Mouse (Mus musculus): ENCODE data around the gene Tomm40l. TPM values are rescaled to one million over a fixed set of nuclear protein-coding genes. Genes with fewer than 3 reads are reported as not detected.

Gene Tomm40l
- polyA plus RNA-seq, 2 experiments = 11.0 to 17.5 TPM

GRCm38 (mm10) chr1:171190832-171191231, 31.5 kb downstream of the Tomm40l start:
- TF ChIP-seq EP300 (IDR thresholded peaks at IDR 0.05; ENCODE audit: low read depth) (no peak), CTCF (IDR thresholded peaks at IDR 0.05; ENCODE audit: low read depth) (no peak)
- Histone ChIP-seq H3K9ac (replicated peaks) (no peak overlapping the region), H3K9me3 (ENCODE audit: control insufficient read depth, low read length) (no peaks in the 10 kb centered on the region), H3K4me2 (ENCODE audit: low read depth) (no peak overlapping the region), H3K36me3 (replicated peaks; ENCODE audit: control insufficient read depth, insufficient read depth, low read depth) (no peaks in the 10 kb centered on the region), H3K27ac (no peak overlapping the region), H3K4me1 (replicated peaks; ENCODE audit: control insufficient read depth in 2 of 2, insufficient read depth in 2 of 2, low read length in 1 of 2) (peaks cover 0 to 11% of the 10 kb centered on the region in 2 experiments; a peak in 1 of 4 replicates), H3K27me3 (ENCODE audit: control insufficient read depth, insufficient read depth, low read length) (peaks cover 37% of the 10 kb centered on the region), H3K4me3 (ENCODE audit: insufficient read depth in 1 of 2, low read depth in 2 of 2, low read length in 2 of 2) (no peak overlapping the region)
- ATAC-seq (ENCODE audit: insufficient read depth) (no peak), DNase-seq (ENCODE audit: low read depth in 3 of 3, low spot score in 3 of 3) (no peak)
- WGBS (ENCODE audit: insufficient replicate concordance) = 83% methylated on average over 9 of the region's 9 CpGs

- Histone ChIP-seq H3K4me2 (ENCODE audit: low read depth) (no peak overlapping the region), H3K27me3 (ENCODE audit: control insufficient read depth, insufficient read depth, low read length) (peaks cover 24% of the 10 kb centered on the region)
- no peak for ATAC-seq (ENCODE audit: insufficient read depth)
These were observed 32.7 kb downstream of the Tomm40l start for GRCm38 (mm10) chr1:171189476-171190114.

GRCm38 (mm10) chr1:171189046-171189445, 33.3 kb downstream of the Tomm40l start:
- H3K4me3 ChIP-seq (ENCODE audit: insufficient read depth in 1 of 2, low read depth in 2 of 2, low read length in 2 of 2) = no peak overlapping the region
- peaks cover 0 to 11% of the 10 kb centered on the region in 2 experiments; a peak in 2 of 4 replicates for H3K4me1 ChIP-seq (replicated peaks; ENCODE audit: control insufficient read depth in 2 of 2, insufficient read depth in 2 of 2, low read length in 1 of 2)
- DNase-seq (ENCODE audit: low read depth in 3 of 3, low spot score in 3 of 3) (no peak), ATAC-seq (ENCODE audit: insufficient read depth) (no peak)
- 51% methylated on average over 8 of the region's 8 CpGs for WGBS (ENCODE audit: insufficient replicate concordance)
- H3K9ac ChIP-seq (replicated peaks) = no peak overlapping the region
- H3K27ac ChIP-seq = no peak overlapping the region
- H3K9me3 ChIP-seq (ENCODE audit: control insufficient read depth, low read length) = no peaks in the 10 kb centered on the region
- H3K27me3 ChIP-seq (ENCODE audit: control insufficient read depth, insufficient read depth, low read length) = peaks cover 19% of the 10 kb centered on the region
- no peaks in the 10 kb centered on the region for H3K36me3 ChIP-seq (replicated peaks; ENCODE audit: control insufficient read depth, insufficient read depth, low read depth)
- no peak overlapping the region for H3K4me2 ChIP-seq (ENCODE audit: low read depth)
- TF ChIP-seq CTCF (IDR thresholded peaks at IDR 0.05; ENCODE audit: low read depth) (no peak), EP300 (IDR thresholded peaks at IDR 0.05; ENCODE audit: low read depth) (no peak)

More at GRCm38 (mm10) chr1:171189476-171190114, 32.7 kb downstream of the Tomm40l start:
- H3K36me3 ChIP-seq (replicated peaks; ENCODE audit: control insufficient read depth, insufficient read depth, low read depth) = no peaks in the 10 kb centered on the region
- WGBS (ENCODE audit: insufficient replicate concordance) = 60% methylated on average over 14 of the region's 14 CpGs
- H3K9ac ChIP-seq (replicated peaks) = no peak overlapping the region
- H3K4me3 ChIP-seq (ENCODE audit: insufficient read depth in 1 of 2, low read depth in 2 of 2, low read length in 2 of 2) = no peak overlapping the region
- H3K4me1 ChIP-seq (replicated peaks; ENCODE audit: control insufficient read depth in 2 of 2, insufficient read depth in 2 of 2, low read length in 1 of 2) = peaks cover 0 to 8% of the 10 kb centered on the region in 2 experiments; a peak in 1 of 4 replicates
- TF ChIP-seq CTCF (IDR thresholded peaks at IDR 0.05; ENCODE audit: low read depth) (no peak), EP300 (IDR thresholded peaks at IDR 0.05; ENCODE audit: low read depth) (no peak)
- H3K27ac ChIP-seq = no peak overlapping the region
- H3K9me3 ChIP-seq (ENCODE audit: control insufficient read depth, low read length) = no peaks in the 10 kb centered on the region
- DNase-seq (ENCODE audit: low read depth in 3 of 3, low spot score in 3 of 3) = no peak

- 33% methylated on average over 13 of the region's 13 CpGs for WGBS (ENCODE audit: insufficient replicate concordance)
- Histone ChIP-seq H3K4me3 (ENCODE audit: insufficient read depth in 1 of 2, low read depth in 2 of 2, low read length in 2 of 2) (no peak overlapping the region), H3K4me1 (replicated peaks; ENCODE audit: control insufficient read depth in 2 of 2, insufficient read depth in 2 of 2, low read length in 1 of 2) (peaks cover 0 to 11% of the 10 kb centered on the region in 2 experiments; a peak in 2 of 4 replicates), H3K4me2 (ENCODE audit: low read depth) (no peak overlapping the region), H3K36me3 (replicated peaks; ENCODE audit: control insufficient read depth, insufficient read depth, low read depth) (no peaks in the 10 kb centered on the region), H3K9ac (replicated peaks) (no peak overlapping the region), H3K27ac (no peak overlapping the region), H3K9me3 (ENCODE audit: control insufficient read depth, low read length) (no peaks in the 10 kb centered on the region), H3K27me3 (ENCODE audit: control insufficient read depth, insufficient read depth, low read length) (peaks cover 10% of the 10 kb centered on the region)
- ATAC-seq (ENCODE audit: insufficient read depth) (no peak), DNase-seq (ENCODE audit: low read depth in 3 of 3, low spot score in 3 of 3) (no peak)
- no peak for TF ChIP-seq CTCF (IDR thresholded peaks at IDR 0.05; ENCODE audit: low read depth)
- TF ChIP-seq EP300 (IDR thresholded peaks at IDR 0.05; ENCODE audit: low read depth) = no peak
These were observed 34.2 kb downstream of the Tomm40l start for GRCm38 (mm10) chr1:171187851-171188700.

GRCm38 (mm10) chr1:171185655-171186054, 36.7 kb downstream of the Tomm40l start:
- H3K4me1 ChIP-seq (replicated peaks; ENCODE audit: control insufficient read depth in 2 of 2, insufficient read depth in 2 of 2, low read length in 1 of 2) = peaks cover 0 to 11% of the 10 kb centered on the region in 2 experiments; a peak in 2 of 4 replicates
- no peaks in the 10 kb centered on the region for H3K36me3 ChIP-seq (replicated peaks; ENCODE audit: control insufficient read depth, insufficient read depth, low read depth)
- DNase-seq (ENCODE audit: low read depth in 3 of 3, low spot score in 3 of 3) (no peak), ATAC-seq (ENCODE audit: insufficient read depth) (no peak)
- H3K4me3 ChIP-seq (ENCODE audit: insufficient read depth in 1 of 2, low read depth in 2 of 2, low read length in 2 of 2) = no peak overlapping the region
- no peaks in the 10 kb centered on the region for H3K9me3 ChIP-seq (ENCODE audit: control insufficient read depth, low read length)
- H3K27ac ChIP-seq = no peak overlapping the region
- no peak for TF ChIP-seq EP300 (IDR thresholded peaks at IDR 0.05; ENCODE audit: low read depth)
- TF ChIP-seq CTCF (IDR thresholded peaks at IDR 0.05; ENCODE audit: low read depth) = no peak
- no peak overlapping the region for H3K4me2 ChIP-seq (ENCODE audit: low read depth)
- 71% methylated on average over 8 of the region's 8 CpGs for WGBS (ENCODE audit: insufficient replicate concordance)
- H3K27me3 ChIP-seq (ENCODE audit: control insufficient read depth, insufficient read depth, low read length) = no peaks in the 10 kb centered on the region
- H3K9ac ChIP-seq (replicated peaks) = no peak overlapping the region
